Mouse (Mus musculus) myocyte (in vitro differentiated cells): ENCODE data around the gene Ahcyl1. TPM values are rescaled to one million over a fixed set of nuclear protein-coding genes. Genes with fewer than 3 reads are reported as not detected.

Experiments
- H3K27me3 ChIP-seq: one replicate; pipeline ENCODE4 v1.6.1; 2011; ENCODE audit not compliant: control insufficient read depth, insufficient read depth, insufficient read length
- H3K36me3 ChIP-seq: one replicate; pipeline ENCODE4 v1.6.1; 2011; ENCODE audit not compliant: control insufficient read depth, insufficient read depth
- H3K4me2 ChIP-seq: one replicate; pipeline ENCODE4 v1.6.1; 2011; ENCODE audit warnings: low read depth, control low read depth
- H3K4me3 ChIP-seq: one replicate; pipeline ENCODE4 v1.5.1; 2011; ENCODE audit warnings: mild to moderate bottlenecking, control low read depth, moderate library complexity
- H3K79me2 ChIP-seq: one replicate; pipeline ENCODE4 v1.6.1; 2011; ENCODE audit not compliant: control insufficient read depth, insufficient read depth
- H3ac ChIP-seq: one replicate; pipeline ENCODE4 v1.6.1; 2011; ENCODE audit not compliant: control insufficient read depth, insufficient read length
- CEBPB ChIP-seq: IDR thresholded peaks from 2 replicates; pipeline ENCODE4 v1.6.1; 2011; ENCODE audit warnings: mild to moderate bottlenecking, moderate library complexity; ENCODE audit not compliant: poor library complexity, insufficient read depth, severe bottlenecking
- E2F4 ChIP-seq: IDR thresholded peaks from one replicate; pipeline ENCODE4 v1.6.1; 2011; ENCODE audit warnings: mild to moderate bottlenecking, control low read depth, moderate library complexity; ENCODE audit not compliant: insufficient read depth
- MAX ChIP-seq: IDR thresholded peaks from one replicate; pipeline ENCODE4 v1.6.1; 2011; ENCODE audit warnings: low read depth, mild to moderate bottlenecking, control low read depth
- MYOD1 ChIP-seq, 3 experiments: IDR thresholded peaks; one replicate each; pipeline ENCODE4 v1.6.1; 2011; ENCODE audit warnings: control low read depth in 2 of 3, low read depth in 2 of 3, mild to moderate bottlenecking in 2 of 3, moderate library complexity in 1 of 3; ENCODE audit not compliant: insufficient read length in 2 of 3, control insufficient read depth in 1 of 3
- MYOG ChIP-seq, 3 experiments: IDR thresholded peaks; one replicate each; pipeline ENCODE4 v1.6.1; 2011; ENCODE audit warnings: control low read depth in 2 of 3, low read depth in 2 of 3, mild to moderate bottlenecking in 2 of 3; ENCODE audit not compliant: insufficient read length in 2 of 3, control insufficient read depth in 1 of 3, insufficient read depth in 1 of 3
- POLR2A ChIP-seq: IDR thresholded peaks from one replicate; pipeline ENCODE4 v1.6.1; 2011; ENCODE audit warnings: low read depth, mild to moderate bottlenecking, control low read depth, moderate library complexity; ENCODE audit not compliant: insufficient read length
- POLR2AphosphoS2 ChIP-seq: IDR thresholded peaks from one replicate; pipeline ENCODE4 v1.6.1; 2011; ENCODE audit warnings: low read depth, control low read depth; ENCODE audit not compliant: insufficient read length
- REST ChIP-seq: IDR thresholded peaks from one replicate; pipeline ENCODE4 v1.6.1; 2011; ENCODE audit warnings: mild to moderate bottlenecking, control low read depth, moderate library complexity; ENCODE audit not compliant: insufficient read depth, insufficient read length
- SRF ChIP-seq: IDR thresholded peaks from one replicate; pipeline ENCODE4 v1.6.1; 2011; ENCODE audit warnings: low read depth; ENCODE audit not compliant: control insufficient read depth, insufficient read length
- TCF12 ChIP-seq: IDR thresholded peaks from one replicate; pipeline ENCODE4 v1.6.1; 2011; ENCODE audit warnings: mild to moderate bottlenecking, control low read depth; ENCODE audit not compliant: poor library complexity, insufficient read depth, severe bottlenecking
- TCF3 ChIP-seq: IDR thresholded peaks from one replicate; pipeline ENCODE4 v1.6.1; 2011; ENCODE audit warnings: low read depth, control low read depth; ENCODE audit not compliant: insufficient read length
- USF1 ChIP-seq: IDR thresholded peaks from one replicate; pipeline ENCODE4 v1.6.1; 2011; ENCODE audit warnings: low read depth, mild to moderate bottlenecking, control low read depth, moderate library complexity
- polyA plus RNA-seq: library from polyadenylated mRNA; unstranded; fragments of >200 nt; fragmentation: generic; extraction: Trizol; gene quantifications from one replicate; pipeline ENCODE4 v1.2.1, GENCODE M21; 2012; ENCODE audit warnings: missing spikeins

The Ahcyl1 gene
- polyA plus RNA-seq, 1 experiment = 51.0 TPM

DNA sequence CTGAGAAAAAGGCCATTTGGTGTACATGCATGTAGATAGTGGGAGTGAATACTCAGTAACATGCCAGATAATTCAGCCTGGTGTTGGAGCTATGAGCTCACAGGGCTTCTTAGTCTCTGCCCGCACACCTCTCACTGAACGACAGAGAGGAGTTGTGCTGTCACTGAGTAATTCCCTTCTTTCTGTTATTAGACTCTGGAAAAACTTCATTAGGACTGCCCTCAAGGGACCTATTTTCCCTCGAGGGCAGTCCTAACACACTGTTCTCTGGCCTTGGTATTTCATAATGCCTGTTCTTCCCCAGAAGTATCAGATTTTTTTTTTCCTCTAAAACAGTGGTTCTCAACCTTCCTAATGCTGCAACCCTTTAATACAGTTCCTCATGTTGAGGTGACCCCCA lies 15.7 kb upstream of the Ahcyl1 start:
- Histone ChIP-seq H3K27me3 (no peaks in the 10 kb centered on the region), H3ac (no peak overlapping the region), H3K4me3 (no peak overlapping the region), H3K36me3 (no peaks in the 10 kb centered on the region), H3K4me2 (no peak overlapping the region), H3K79me2 (no peaks in the 10 kb centered on the region)
- TF ChIP-seq REST (no peak), CEBPB (0 out of 2 replicates have a peak, but pooled peaks have one; percentile 12)

- H3K79me2 ChIP-seq = no peaks in the 10 kb centered on the region
- H3K4me2 ChIP-seq = no peak overlapping the region
- no peak overlapping the region for H3ac ChIP-seq
- H3K4me3 ChIP-seq = no peak overlapping the region
- TF ChIP-seq REST (no peak), POLR2AphosphoS2 (no peak), CEBPB (no peak), MYOG (IDR thresholded peaks at IDR 0.05; ENCODE audit: control insufficient read depth in 1 of 3, insufficient read depth in 1 of 3, insufficient read length in 2 of 3, low read depth in 2 of 3) (no peak), MYOD1 (IDR thresholded peaks at IDR 0.05; ENCODE audit: control insufficient read depth in 1 of 3, insufficient read length in 2 of 3, low read depth in 2 of 3) (no peak), TCF12 (no peak), POLR2A (no peak), USF1 (no peak), E2F4 (no peak), TCF3 (no peak), MAX (no peak), SRF (no peak)
- no peaks in the 10 kb centered on the region for H3K27me3 ChIP-seq
- no peaks in the 10 kb centered on the region for H3K36me3 ChIP-seq
Measured at GRCm38 (mm10) chr3:107709156-107709555, 12.8 kb upstream of the Ahcyl1 start.

DNA sequence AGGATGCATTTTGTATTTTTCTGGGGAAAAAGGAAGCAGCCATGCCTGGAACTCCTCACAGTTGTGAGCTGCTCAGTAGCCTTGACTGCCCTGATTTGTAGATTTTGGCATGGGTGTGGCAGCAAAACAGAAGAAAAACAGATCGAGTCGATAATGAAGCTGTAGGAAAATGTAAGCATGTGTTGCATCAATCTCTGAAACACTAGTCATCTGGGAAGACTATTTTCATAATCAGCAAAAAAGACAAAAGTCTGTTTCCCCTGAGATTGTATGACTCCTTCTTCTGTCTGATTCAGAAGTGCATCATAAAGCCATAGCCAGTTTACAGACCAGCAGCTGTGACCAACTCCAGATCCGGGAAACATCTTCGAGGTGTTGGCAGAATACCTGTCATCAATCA lies 10.9 kb upstream of the Ahcyl1 start:
- H3K4me3 ChIP-seq = no peak overlapping the region
- H3K4me2 ChIP-seq = peak overlapping the region; percentile 66
- no peak overlapping the region for H3ac ChIP-seq
- H3K36me3 ChIP-seq = no peaks in the 10 kb centered on the region
- H3K27me3 ChIP-seq = no peaks in the 10 kb centered on the region
- no peaks in the 10 kb centered on the region for H3K79me2 ChIP-seq
- TF ChIP-seq SRF = no peak
- peak; percentile 86 for TF ChIP-seq CEBPB
- TF ChIP-seq TCF12 = peak; percentile 14
- TF ChIP-seq MYOD1 (IDR thresholded peaks at IDR 0.05; ENCODE audit: control insufficient read depth in 1 of 3, insufficient read length in 2 of 3, low read depth in 2 of 3) = peak in 1 of 3 experiments; percentile 25

DNA sequence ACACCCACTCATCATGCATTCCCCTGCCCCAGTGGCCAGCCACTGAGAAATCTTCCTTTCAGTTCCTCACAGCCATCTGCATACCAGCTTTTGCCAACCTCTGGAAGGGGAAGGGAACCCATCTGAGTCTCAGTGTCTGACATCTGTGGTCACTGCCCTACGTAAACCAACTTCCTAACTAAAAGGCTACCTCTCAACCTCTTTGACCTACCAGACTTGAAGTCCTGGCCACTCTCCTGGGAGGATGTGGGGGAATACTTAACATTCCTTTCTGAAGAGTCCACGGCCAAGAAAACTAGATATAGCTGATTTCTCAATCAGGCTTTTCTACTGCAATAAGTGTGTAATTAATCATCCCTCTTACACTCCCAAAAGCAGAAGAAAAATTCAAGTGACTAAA lies 9.8 kb upstream of the Ahcyl1 start:
- Histone ChIP-seq H3K27me3 (no peaks in the 10 kb centered on the region), H3K4me3 (no peak overlapping the region), H3K79me2 (no peaks in the 10 kb centered on the region), H3K36me3 (no peaks in the 10 kb centered on the region), H3K4me2 (peak overlapping the region; percentile 66), H3ac (no peak overlapping the region)
- no peak for TF ChIP-seq TCF3
- TF ChIP-seq USF1 = no peak
- TF ChIP-seq CEBPB = peak; percentile 93
- no peak for TF ChIP-seq REST

DNA sequence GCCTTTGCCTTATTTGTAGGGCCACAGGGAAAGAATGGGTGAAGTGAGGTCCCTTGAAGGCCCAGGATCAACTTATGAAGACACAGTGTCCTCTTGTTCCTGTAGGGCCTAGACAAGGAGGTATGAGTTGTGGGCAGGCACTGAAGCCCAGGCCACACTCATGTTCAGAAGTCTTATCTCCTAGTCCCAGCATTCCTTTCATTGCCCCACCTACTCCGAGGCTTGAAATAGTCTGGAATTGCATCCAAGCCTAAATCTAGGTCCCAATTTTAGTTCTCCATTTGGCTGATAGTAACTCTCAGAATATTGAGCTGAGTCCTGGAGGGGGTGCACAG lies 8.0 kb upstream of the Ahcyl1 start:
- no peak overlapping the region for H3K4me3 ChIP-seq
- TF ChIP-seq MYOD1 (IDR thresholded peaks at IDR 0.05; ENCODE audit: control insufficient read depth in 1 of 3, insufficient read length in 2 of 3, low read depth in 2 of 3) = no peak
- no peak for TF ChIP-seq USF1
- TF ChIP-seq TCF12 = no peak
- TF ChIP-seq POLR2A = no peak
- no peak for TF ChIP-seq MYOG (IDR thresholded peaks at IDR 0.05; ENCODE audit: control insufficient read depth in 1 of 3, insufficient read depth in 1 of 3, insufficient read length in 2 of 3, low read depth in 2 of 3)
- TF ChIP-seq MAX = no peak
- TF ChIP-seq REST = no peak
- no peaks in the 10 kb centered on the region for H3K27me3 ChIP-seq
- H3ac ChIP-seq = no peak overlapping the region
- no peaks in the 10 kb centered on the region for H3K36me3 ChIP-seq
- no peaks in the 10 kb centered on the region for H3K79me2 ChIP-seq
- H3K4me2 ChIP-seq = peak overlapping the region; percentile 8

DNA sequence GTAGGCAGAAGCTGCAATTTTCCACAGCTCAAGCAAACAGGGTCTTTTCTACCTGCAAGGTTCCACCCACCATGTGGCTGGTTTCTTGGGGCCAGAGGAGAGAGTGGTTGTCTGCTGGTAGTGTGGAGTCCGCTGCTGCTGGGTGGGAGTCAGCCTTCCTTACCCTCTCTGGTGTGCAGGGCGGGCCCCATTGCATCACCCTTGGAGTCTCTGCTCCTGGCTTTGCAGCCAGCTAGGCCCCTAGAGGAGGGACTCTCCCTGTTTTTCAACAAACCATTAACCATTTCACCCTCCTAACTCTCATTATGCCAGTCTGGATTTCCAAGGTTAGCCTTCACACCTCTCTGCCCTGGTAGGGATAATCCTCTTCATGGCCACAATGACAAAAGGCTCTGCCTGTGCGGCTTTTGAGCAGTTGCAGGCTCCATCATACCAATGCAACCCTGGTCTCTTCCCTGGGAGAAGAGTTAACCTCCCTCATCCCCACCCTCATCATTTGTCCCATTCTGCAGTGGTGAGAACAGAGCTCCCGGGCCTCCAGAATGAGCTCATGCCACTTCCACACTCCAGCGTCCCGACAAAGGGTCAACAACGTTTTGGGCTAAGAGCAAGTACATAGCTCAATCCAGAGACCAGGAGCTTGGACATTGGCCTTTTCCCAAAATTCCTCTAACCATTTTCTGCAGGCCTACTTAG lies 7.5 kb upstream of the Ahcyl1 start:
- Histone ChIP-seq H3K4me3 (no peak overlapping the region), H3K4me2 (no peak overlapping the region), H3ac (no peak overlapping the region), H3K36me3 (no peaks in the 10 kb centered on the region), H3K79me2 (no peaks in the 10 kb centered on the region), H3K27me3 (no peaks in the 10 kb centered on the region)
- no peak for TF ChIP-seq MYOD1 (IDR thresholded peaks at IDR 0.05; ENCODE audit: control insufficient read depth in 1 of 3, insufficient read length in 2 of 3, low read depth in 2 of 3)
- TF ChIP-seq CEBPB = 0 out of 2 replicates have a peak, but pooled peaks have one; percentile 36
